Mouse (Mus musculus) olfactory bulb, adult 2 months (tissue): ENCODE data around the gene Abi3.

ENCODE experiments used
- CTCF ChIP-seq: fragments of 200-500 bp; IDR thresholded peaks from 2 replicates; pipeline ENCODE4 v1.5.1; 2012; ENCODE audit warnings: low read depth, mild to moderate bottlenecking, low read length, moderate library complexity; ENCODE audit not compliant: insufficient read depth
- POLR2A ChIP-seq: fragments of 200-500 bp; IDR thresholded peaks from 2 replicates; pipeline ENCODE4 v1.6.1; 2012; ENCODE audit warnings: mild to moderate bottlenecking, low read depth, low read length, moderate library complexity; ENCODE audit not compliant: insufficient read depth

DNA sequence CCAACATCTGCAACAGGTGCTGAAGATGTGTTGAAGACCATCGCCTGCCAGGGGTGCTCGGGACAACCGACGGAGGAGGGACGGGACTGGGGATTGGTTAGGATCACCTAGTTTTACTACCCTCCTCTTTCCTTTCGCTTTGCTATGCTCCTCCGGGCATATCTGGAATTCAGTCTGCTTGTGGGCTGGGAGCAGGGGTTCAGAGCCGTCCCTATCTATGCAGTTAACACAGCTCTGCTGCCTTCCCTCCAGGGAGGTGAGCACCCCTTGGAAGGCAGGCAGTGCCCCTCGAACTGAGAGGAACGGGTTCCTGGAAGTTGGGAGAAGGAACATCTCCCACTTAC lies 11.0 kb downstream of the Abi3 start:
- TF ChIP-seq CTCF (no peak), POLR2A (no peak)
